ENCODE assay signal across 22 mouse cellular contexts in genomic region chr9:74989990-74990389, GRCm38 (mm10).
"Had no signal": no experiment of that assay in that cellular context is flagged by ENCODE, and none has a peak within 500 bp of the region (broad histone marks: within the 10 kb centered on the region; RNA-seq: fewer than 3 reads in every experiment).

No protein-coding gene starts in this region.

- H3K4me3 ChIP-seq: limb, embryonic 10.5 days; limb, embryonic 13.5 days; liver, embryonic 12.5 days; liver, embryonic 15.5 days; lung, embryonic 15.5 days had no signal

- H3K27ac ChIP-seq: limb, embryonic 10.5 days; limb, embryonic 13.5 days; liver, embryonic 12.5 days; liver, embryonic 15.5 days; lung, embryonic 15.5 days; stomach, postnatal 0 days had no signal

- DNase-seq: kidney, adult 18-20 months; kidney, adult 9 months; kidney, postnatal 14 days; kidney, postnatal 4 days; layer of hippocampus, postnatal 36 days; liver; lung, adult 18-20 months; lung, postnatal 14 days; lung, postnatal 4 days; midbrain, embryonic 14.5 days; right cerebral cortex, adult 18-20 months; right cerebral cortex, postnatal 14 days; right cerebral cortex, postnatal 4 days; thymus, adult 2 months; thymus, postnatal 14 days; thymus, postnatal 4 days had no signal

- ATAC-seq: liver, embryonic 12.5 days had no signal
